Mouse (Mus musculus) kidney, postnatal 36 days (tissue): ENCODE data around the gene Snrpa1.

ENCODE experiments used
- DNase-seq, 2 experiments: peaks; one replicate each; pipeline ENCODE4 v3.0.0; 2021 to 2022; ENCODE audit warnings: mixed read lengths in 2 of 2

The Snrpa1 gene

GRCm38 (mm10) chr7:66079364-66080230, 20.8 kb downstream of the Snrpa1 start, which contains the start of gene Selenos:
TSS of gene Selenos (plus strand) at chr7:66079649.
- peak; percentile 97 to 98 for DNase-seq

GRCm38 (mm10) chr7:66080231-66080613, 21.4 kb downstream of the Snrpa1 start:
- DNase-seq: no peak

- no peak for DNase-seq
Measured at GRCm38 (mm10) chr7:66083757-66084156, 25.0 kb downstream of the Snrpa1 start.

- DNase-seq: no peak
Measured at GRCm38 (mm10) chr7:66084546-66084945, 25.7 kb downstream of the Snrpa1 start.

- no peak for DNase-seq
Measured at GRCm38 (mm10) chr7:66087652-66088051, 28.8 kb downstream of the Snrpa1 start.

GRCm38 (mm10) chr7:66088077-66088476, 29.3 kb downstream of the Snrpa1 start:
- no peak for DNase-seq

GRCm38 (mm10) chr7:66090676-66091190, 31.9 kb downstream of the Snrpa1 start:
- DNase-seq: peak in 1 of 2 experiments; percentile 35

- DNase-seq: no peak
Measured at GRCm38 (mm10) chr7:66091553-66091952, 32.8 kb downstream of the Snrpa1 start.

GRCm38 (mm10) chr7:66092656-66093055, 33.9 kb downstream of the Snrpa1 start:
- no peak for DNase-seq

- peak; percentile 44 to 80 for DNase-seq
Measured at GRCm38 (mm10) chr7:66094141-66094540, 35.3 kb downstream of the Snrpa1 start.

- DNase-seq: no peak
Measured at GRCm38 (mm10) chr7:66098803-66099202, 40.0 kb downstream of the Snrpa1 start.

- peak; percentile 42 to 48 for DNase-seq
Measured at GRCm38 (mm10) chr7:66101866-66102265, 43.1 kb downstream of the Snrpa1 start.

- no peak for DNase-seq
Measured at GRCm38 (mm10) chr7:66104531-66104930, 45.7 kb downstream of the Snrpa1 start.

GRCm38 (mm10) chr7:66105771-66106170, 47.0 kb downstream of the Snrpa1 start:
- no peak for DNase-seq

GRCm38 (mm10) chr7:66106581-66107056, 47.8 kb downstream of the Snrpa1 start:
- peak; percentile 32 to 37 for DNase-seq

- DNase-seq: peak in 1 of 2 experiments; percentile 53
Measured at GRCm38 (mm10) chr7:66107206-66107605, 48.4 kb downstream of the Snrpa1 start.

- peak; percentile 40 to 45 for DNase-seq
Measured at GRCm38 (mm10) chr7:66107930-66108329, 49.1 kb downstream of the Snrpa1 start.

- peak; percentile 88 to 91 for DNase-seq
Measured at GRCm38 (mm10) chr7:66108961-66109854, 50.4 kb downstream of the Snrpa1 start, which contains the start of gene Chsy1. TSS of gene Chsy1 (plus strand) at chr7:66109515.

- DNase-seq: peak in 1 of 2 experiments; percentile 57
Measured at GRCm38 (mm10) chr7:66109855-66110635, 51.2 kb downstream of the Snrpa1 start.

- peak in 1 of 2 experiments; percentile 41 for DNase-seq
Measured at GRCm38 (mm10) chr7:66110636-66111112, 51.9 kb downstream of the Snrpa1 start.

- DNase-seq: no peak
Measured at GRCm38 (mm10) chr7:66111211-66111610, 52.4 kb downstream of the Snrpa1 start.

GRCm38 (mm10) chr7:66113561-66113960, 54.8 kb downstream of the Snrpa1 start:
- DNase-seq: no peak
